Comparison of ENCODE assay signal across 8 mouse cellular contexts in the genomic region with DNA sequence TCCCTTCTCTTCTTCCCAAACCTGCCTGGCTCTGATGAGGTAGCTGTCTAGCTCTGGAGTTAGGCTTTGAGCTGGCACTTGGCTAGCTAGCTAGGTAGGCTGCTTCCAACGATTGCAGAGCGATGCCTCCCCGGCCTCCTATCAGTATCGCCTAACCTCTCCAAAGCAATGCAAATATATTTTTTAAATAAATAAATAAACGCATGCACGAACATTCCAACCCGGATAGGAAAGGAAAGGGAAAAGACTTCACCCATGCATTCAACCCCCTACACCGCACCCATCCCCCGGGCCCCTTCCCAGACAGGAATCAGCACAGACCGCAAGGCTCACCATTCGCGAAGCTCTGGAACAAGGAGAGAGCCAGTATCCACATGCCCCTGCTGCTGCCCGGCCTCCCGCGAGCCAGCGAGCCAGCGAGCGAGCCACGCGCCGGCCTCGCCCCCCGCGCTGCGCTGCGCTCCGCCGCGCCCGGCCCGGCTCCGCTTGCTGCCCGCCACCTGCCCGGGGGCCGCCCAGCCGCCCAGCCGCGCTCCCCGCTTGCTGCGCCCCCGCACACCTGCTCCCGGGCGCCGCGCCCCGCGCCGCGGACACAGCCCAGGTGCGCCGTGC. TPM values are rescaled to one million over a fixed set of nuclear protein-coding genes. Genes with fewer than 3 reads are reported as not detected.
A peak's percentile ranks its signal among the peaks of the same experiment; 100 is the strongest.
DNase-seq lines count a peak whose midpoint lies in the region; ATAC-seq lines count a peak whose summit lies in the region.

No protein-coding gene starts in this region.

- no peak for ATAC-seq in heart, embryonic 13.5 days (ENCODE audit: extremely low read depth, insufficient number of reproducible peaks, low FRiP score, low TSS enrichment)
- ATAC-seq in forebrain, embryonic 13.5 days: no peak; the same call in none of the 2 replicates
- no peak for ATAC-seq in megakaryocyte, adult 5-6 weeks (ENCODE audit: poor library complexity, severe bottlenecking)

- H3K4me2 ChIP-seq in heart, embryonic 13.5 days: peak overlapping the region; percentile 96
- peak overlapping the region; percentile 86 for H3K4me2 ChIP-seq in forebrain, embryonic 13.5 days

- H3K36me3 ChIP-seq in heart, embryonic 13.5 days: no peaks in the 10 kb centered on the region
- H3K36me3 ChIP-seq in forebrain, embryonic 13.5 days (ENCODE audit: poor library complexity, severe bottlenecking): no peaks in the 10 kb centered on the region
- no peaks in the 10 kb centered on the region for H3K36me3 ChIP-seq in limb, embryonic 10.5 days

- WGBS in heart, embryonic 13.5 days: 1% methylated on average over 37 of the region's 51 CpGs
- WGBS in forebrain, embryonic 13.5 days: under 1% methylated on average over 33 of the region's 51 CpGs
- 12% methylated on average over 51 of the region's 51 CpGs for WGBS in limb, embryonic 10.5 days

- H3K27me3 ChIP-seq in heart, embryonic 13.5 days (replicated peaks): peaks cover 80% of the 10 kb centered on the region
- peaks cover 53% of the 10 kb centered on the region for H3K27me3 ChIP-seq in forebrain, embryonic 13.5 days
- peaks cover 93% of the 10 kb centered on the region for H3K27me3 ChIP-seq in limb, embryonic 10.5 days (ENCODE audit: low read depth, poor library complexity, severe bottlenecking)

- no peak for DNase-seq in heart, postnatal 4 days
- peak; percentile 28 for DNase-seq in Muller cell, postnatal 12 days (ENCODE audit: inconsistent ontology term)
- peak; percentile 48 for DNase-seq in limb, embryonic 10.5 days (ENCODE audit: low spot score)
- DNase-seq in right cerebral cortex, postnatal 10 days (ENCODE audit: low spot score in 2 of 2): peak; percentile 53 to 55
- no peak for DNase-seq in spleen, adult 12 weeks (ENCODE audit: low spot score)

- no peaks in the 10 kb centered on the region for H3K9me3 ChIP-seq in heart, embryonic 13.5 days
- H3K9me3 ChIP-seq in forebrain, embryonic 13.5 days (replicated peaks): no peaks in the 10 kb centered on the region
- H3K9me3 ChIP-seq in limb, embryonic 10.5 days (replicated peaks): no peaks in the 10 kb centered on the region

- peaks cover 14% of the 10 kb centered on the region; the same call in 1 of the 2 replicates for H3K4me1 ChIP-seq in heart, embryonic 13.5 days
- H3K4me1 ChIP-seq in forebrain, embryonic 13.5 days: peaks cover 28% of the 10 kb centered on the region
- H3K4me1 ChIP-seq in limb, embryonic 10.5 days: peaks cover 20% of the 10 kb centered on the region

- H3K9ac ChIP-seq in heart, embryonic 13.5 days: peak overlapping the region; percentile 75
- H3K9ac ChIP-seq in forebrain, embryonic 13.5 days: peak overlapping the region; percentile 80

- peak overlapping the region; percentile 65 for H3K4me3 ChIP-seq in heart, embryonic 13.5 days
- H3K4me3 ChIP-seq in forebrain, embryonic 13.5 days: peak overlapping the region; percentile 64
- peak overlapping the region; percentile 62 for H3K4me3 ChIP-seq in limb, embryonic 10.5 days

- no peak overlapping the region for H3K27ac ChIP-seq in heart, embryonic 13.5 days (replicated peaks)
- peak overlapping the region; percentile 82 for H3K27ac ChIP-seq in forebrain, embryonic 13.5 days
- 0 out of 2 replicates have a peak overlapping the region, but pooled peaks have one; percentile 36 for H3K27ac ChIP-seq in limb, embryonic 10.5 days

RNA-seq across cellular contexts. Expression of a gene that starts 0.5 kb away (rescaled TPM):
- not detected in 2 replicates for polyA plus RNA-seq in heart, embryonic 13.5 days (2015; fragmentation: Nextera tagmentation; extraction: Ambion mirVana)
- under 1 TPM in 1 of 2 experiments, not detected in 1; 0.05 TPM for total RNA-seq in heart, postnatal 4 days (2021)
- 3.5 and 3.8 TPM in 2 replicates for polyA plus RNA-seq in forebrain, embryonic 13.5 days (2015; fragmentation: Nextera tagmentation; extraction: Ambion mirVana)
- polyA plus RNA-seq in limb, embryonic 10.5 days (2016; fragmentation: Nextera tagmentation; extraction: Ambion mirVana): not detected in 2 replicates
- total RNA-seq in megakaryocyte, adult 5-6 weeks (2015): 0.05 and 0.16 TPM in 2 replicates
- 0.04 TPM in 2 replicates for total RNA-seq in megakaryocyte, adult 5-6 weeks (2017)

Comparison
In these comparisons a context has a peak if more than half of its experiments do, and no peak if none do; other contexts are left out.
1. DNase-seq: peak in Muller cell, postnatal 12 days (single experiment), limb, embryonic 10.5 days (single experiment) and right cerebral cortex, postnatal 10 days (2 of 2); none in heart, postnatal 4 days (single experiment) and spleen, adult 12 weeks (single experiment).
2. Peak in every context shown above with its lines, with median percentiles within 50 percentile points of each other: H3K4me3 ChIP-seq.